Mouse (Mus musculus): ENCODE results near the gene Alyref.

The Alyref gene

DNA sequence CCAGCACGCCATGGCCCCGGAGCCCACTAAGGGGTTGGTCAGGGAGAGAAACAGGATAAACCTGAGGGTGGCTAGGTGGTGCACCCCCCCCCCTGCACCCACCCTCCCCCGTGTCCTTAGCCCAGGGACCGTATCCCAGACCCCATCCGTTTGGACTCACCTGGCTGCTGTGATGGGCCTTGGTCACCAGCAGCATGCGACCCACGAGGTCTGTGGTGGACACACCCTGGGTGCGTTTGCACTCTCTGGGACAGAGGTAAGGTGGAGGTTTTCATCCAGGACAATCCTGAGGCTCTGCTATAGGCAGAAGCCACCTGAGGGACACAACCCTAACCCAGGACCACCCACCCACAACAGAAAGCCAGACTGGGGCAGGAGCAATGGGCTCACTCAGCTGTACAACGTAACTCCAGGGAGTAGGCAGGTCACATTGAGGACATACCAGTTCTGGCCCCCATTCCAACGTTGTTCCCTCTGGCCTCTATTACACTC, 15.4 kb upstream of the Alyref start:
- peaks cover 89% of the 10 kb centered on the region for H3K4me1 ChIP-seq (replicated peaks; ENCODE audit: low read depth, low read length)
- TF ChIP-seq CTCF (conservative IDR thresholded peaks at IDR 0.05; ENCODE audit: low read length) (no peak), POU5F1 (IDR thresholded peaks at IDR 0.05; ENCODE audit: borderline replicate concordance, low read length) (no peak), NANOG (IDR thresholded peaks at IDR 0.05; ENCODE audit: borderline replicate concordance, low read length) (no peak)
- no peaks in the 10 kb centered on the region for H3K9me3 ChIP-seq (ENCODE audit: low read length)
- no peak overlapping the region for H3K4me3 ChIP-seq (replicated peaks; ENCODE audit: low read length)
- H3K36me3 ChIP-seq (ENCODE audit: insufficient read depth, low read length): peaks cover 73% of the 10 kb centered on the region
- H3K27me3 ChIP-seq (ENCODE audit: insufficient read depth, low read length): no peaks in the 10 kb centered on the region

GRCm38 (mm10) chr11:120612763-120613162, 14.6 kb upstream of the Alyref start:
- TF ChIP-seq CTCF (conservative IDR thresholded peaks at IDR 0.05; ENCODE audit: low read length) (peak; percentile 66), NANOG (IDR thresholded peaks at IDR 0.05; ENCODE audit: borderline replicate concordance, low read length) (no peak), POU5F1 (IDR thresholded peaks at IDR 0.05; ENCODE audit: borderline replicate concordance, low read length) (no peak)
- Histone ChIP-seq H3K4me1 (replicated peaks; ENCODE audit: low read depth, low read length) (peaks cover 90% of the 10 kb centered on the region), H3K9me3 (ENCODE audit: low read length) (no peaks in the 10 kb centered on the region)

GRCm38 (mm10) chr11:120610477-120611046, 12.4 kb upstream of the Alyref start:
- 0 out of 2 replicates have a peak, but pooled peaks cover 2% of the 10 kb centered on the region for H3K27me3 ChIP-seq (ENCODE audit: insufficient read depth, low read length)
- peaks cover 92% of the 10 kb centered on the region for H3K4me1 ChIP-seq (replicated peaks; ENCODE audit: low read depth, low read length)
- TF ChIP-seq POU5F1 (IDR thresholded peaks at IDR 0.05; ENCODE audit: borderline replicate concordance, low read length): no peak
- TF ChIP-seq NANOG (IDR thresholded peaks at IDR 0.05; ENCODE audit: borderline replicate concordance, low read length): no peak
- TF ChIP-seq CTCF (conservative IDR thresholded peaks at IDR 0.05; ENCODE audit: low read length): no peak
- H3K36me3 ChIP-seq (ENCODE audit: insufficient read depth, low read length): peaks cover 79% of the 10 kb centered on the region
- no peaks in the 10 kb centered on the region for H3K9me3 ChIP-seq (ENCODE audit: low read length)
- H3K4me3 ChIP-seq (replicated peaks; ENCODE audit: low read length): no peak overlapping the region

More at GRCm38 (mm10) chr11:120612763-120613162, 14.6 kb upstream of the Alyref start:
- Histone ChIP-seq H3K36me3 (ENCODE audit: insufficient read depth, low read length) (peaks cover 70% of the 10 kb centered on the region), H3K27me3 (ENCODE audit: insufficient read depth, low read length) (no peaks in the 10 kb centered on the region), H3K4me3 (replicated peaks; ENCODE audit: low read length) (no peak overlapping the region)

DNA sequence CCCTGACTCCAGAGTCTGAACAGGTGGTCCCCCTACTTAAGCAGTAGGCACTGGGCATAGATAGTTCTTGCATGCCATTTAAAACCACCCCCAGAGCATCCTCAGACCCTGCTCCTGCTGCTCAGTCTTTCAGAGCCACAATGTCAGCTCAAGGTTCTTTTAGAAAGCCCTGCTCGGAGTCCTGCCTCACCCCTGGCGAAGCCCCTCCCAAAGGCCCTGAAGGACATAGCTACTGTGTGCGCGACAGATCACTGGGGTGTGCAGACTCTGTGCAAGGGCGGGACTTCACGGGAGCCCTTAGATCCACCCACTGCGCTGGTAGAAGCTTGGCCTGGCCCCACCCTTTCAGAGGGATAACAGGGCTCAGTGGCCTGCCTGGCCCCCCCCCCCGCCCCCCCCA, 11.1 kb upstream of the Alyref start:
- Histone ChIP-seq H3K4me3 (replicated peaks; ENCODE audit: low read length) (peak overlapping the region; percentile 72), H3K27me3 (ENCODE audit: insufficient read depth, low read length) (0 out of 2 replicates have a peak, but pooled peaks cover 2% of the 10 kb centered on the region), H3K36me3 (ENCODE audit: insufficient read depth, low read length) (peaks cover 79% of the 10 kb centered on the region), H3K4me1 (replicated peaks; ENCODE audit: low read depth, low read length) (peaks cover 81% of the 10 kb centered on the region), H3K9me3 (ENCODE audit: low read length) (no peaks in the 10 kb centered on the region)
- TF ChIP-seq NANOG (IDR thresholded peaks at IDR 0.05; ENCODE audit: borderline replicate concordance, low read length) (no peak), CTCF (conservative IDR thresholded peaks at IDR 0.05; ENCODE audit: low read length) (no peak), POU5F1 (IDR thresholded peaks at IDR 0.05; ENCODE audit: borderline replicate concordance, low read length) (no peak)

DNA sequence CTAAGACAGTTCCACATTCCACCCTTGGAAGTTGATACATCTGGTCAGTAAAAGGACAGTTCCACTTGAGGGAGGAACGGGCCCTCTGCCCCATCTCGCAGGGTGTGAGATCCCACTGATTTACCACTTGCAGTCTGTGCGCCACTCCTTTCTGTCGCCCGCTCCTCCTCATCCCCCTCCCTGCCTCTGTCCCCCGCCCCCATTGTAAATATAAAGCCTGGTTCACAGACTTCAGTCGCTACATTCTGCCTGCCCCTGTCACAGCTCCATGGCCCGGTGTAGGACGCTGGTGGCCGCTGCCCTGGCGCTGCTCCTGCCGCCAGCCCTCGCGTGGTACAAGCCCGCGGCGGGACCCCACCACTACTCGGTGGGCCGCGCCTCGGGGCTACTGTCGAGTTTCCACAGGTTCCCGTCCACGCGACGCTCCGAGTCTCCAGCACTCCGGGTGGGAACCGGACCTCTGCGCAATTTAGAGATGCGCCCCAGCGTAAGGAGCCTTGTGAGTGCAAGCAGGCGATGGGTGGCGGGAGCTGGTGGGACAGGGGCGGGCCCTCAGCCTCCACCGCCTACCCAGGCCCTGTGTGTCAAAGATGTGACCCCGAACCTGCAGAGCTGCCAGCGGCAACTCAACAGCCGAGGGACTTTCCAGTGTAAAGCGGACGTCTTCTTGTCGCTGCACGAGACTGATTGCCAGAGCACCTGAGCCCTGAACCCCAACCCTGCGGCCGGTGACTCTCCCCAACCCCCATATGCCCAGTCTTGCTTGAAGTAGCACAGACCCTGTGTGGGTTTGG, 10.3 kb upstream of the Alyref start, which contains the start of gene Npb:
Gene Npb, plus strand, starts transcription at position 237 of the 794 bp plus-strand sequence.
- Histone ChIP-seq H3K4me1 (replicated peaks; ENCODE audit: low read depth, low read length) (peaks cover 73% of the 10 kb centered on the region), H3K9me3 (ENCODE audit: low read length) (no peaks in the 10 kb centered on the region), H3K27me3 (ENCODE audit: insufficient read depth, low read length) (0 out of 2 replicates have a peak, but pooled peaks cover 2% of the 10 kb centered on the region), H3K36me3 (ENCODE audit: insufficient read depth, low read length) (peaks cover 79% of the 10 kb centered on the region), H3K4me3 (replicated peaks; ENCODE audit: low read length) (peak within 1 kb of the TSS; percentile 72)
- TF ChIP-seq NANOG (IDR thresholded peaks at IDR 0.05; ENCODE audit: borderline replicate concordance, low read length) (no peak), CTCF (conservative IDR thresholded peaks at IDR 0.05; ENCODE audit: low read length) (no peak), POU5F1 (IDR thresholded peaks at IDR 0.05; ENCODE audit: borderline replicate concordance, low read length) (no peak)

- TF ChIP-seq NANOG (IDR thresholded peaks at IDR 0.05; ENCODE audit: borderline replicate concordance, low read length) (no peak), POU5F1 (IDR thresholded peaks at IDR 0.05; ENCODE audit: borderline replicate concordance, low read length) (no peak), CTCF (conservative IDR thresholded peaks at IDR 0.05; ENCODE audit: low read length) (no peak)
- Histone ChIP-seq H3K27me3 (ENCODE audit: insufficient read depth, low read length) (0 out of 2 replicates have a peak, but pooled peaks cover 2% of the 10 kb centered on the region), H3K4me3 (replicated peaks; ENCODE audit: low read length) (0 out of 2 replicates have a peak overlapping the region, but pooled peaks have one; percentile 13), H3K4me1 (replicated peaks; ENCODE audit: low read depth, low read length) (peaks cover 63% of the 10 kb centered on the region), H3K9me3 (ENCODE audit: low read length) (no peaks in the 10 kb centered on the region), H3K36me3 (ENCODE audit: insufficient read depth, low read length) (peaks cover 79% of the 10 kb centered on the region)
These were observed 8.6 kb upstream of the Alyref start for GRCm38 (mm10) chr11:120606764-120607163.

GRCm38 (mm10) chr11:120605667-120606066, 7.5 kb upstream of the Alyref start:
- no peak for TF ChIP-seq POU5F1 (IDR thresholded peaks at IDR 0.05; ENCODE audit: borderline replicate concordance, low read length)
- no peak for TF ChIP-seq NANOG (IDR thresholded peaks at IDR 0.05; ENCODE audit: borderline replicate concordance, low read length)
- no peak for TF ChIP-seq CTCF (conservative IDR thresholded peaks at IDR 0.05; ENCODE audit: low read length)
- Histone ChIP-seq H3K4me1 (replicated peaks; ENCODE audit: low read depth, low read length) (peaks cover 54% of the 10 kb centered on the region), H3K27me3 (ENCODE audit: insufficient read depth, low read length) (0 out of 2 replicates have a peak, but pooled peaks cover 2% of the 10 kb centered on the region)

DNA sequence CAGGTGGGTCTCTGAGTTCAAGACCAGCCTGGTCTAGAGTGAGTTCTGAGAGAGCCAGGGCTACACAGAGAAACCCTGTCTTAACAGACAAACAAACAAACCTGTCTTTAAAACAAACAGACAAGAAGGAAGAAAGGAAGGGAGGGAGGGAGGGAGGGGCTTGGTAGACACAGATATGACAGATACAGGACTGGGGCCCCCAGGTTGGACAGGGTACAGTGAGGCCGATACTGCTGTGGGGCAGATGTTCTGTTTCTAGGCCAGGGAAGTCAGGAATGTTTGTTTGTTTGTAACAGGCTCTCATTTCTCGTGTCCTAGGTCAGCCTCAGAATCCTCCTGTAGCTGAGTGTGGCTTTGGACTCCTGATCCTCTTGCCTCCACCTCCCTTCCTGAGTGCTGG, 5.4 kb upstream of the Alyref start:
- Histone ChIP-seq H3K36me3 (ENCODE audit: insufficient read depth, low read length) (peaks cover 81% of the 10 kb centered on the region), H3K27me3 (ENCODE audit: insufficient read depth, low read length) (0 out of 2 replicates have a peak, but pooled peaks cover 2% of the 10 kb centered on the region), H3K4me3 (replicated peaks; ENCODE audit: low read length) (no peak overlapping the region), H3K9me3 (ENCODE audit: low read length) (no peaks in the 10 kb centered on the region), H3K4me1 (replicated peaks; ENCODE audit: low read depth, low read length) (peaks cover 48% of the 10 kb centered on the region)
- TF ChIP-seq POU5F1 (IDR thresholded peaks at IDR 0.05; ENCODE audit: borderline replicate concordance, low read length): no peak
- TF ChIP-seq CTCF (conservative IDR thresholded peaks at IDR 0.05; ENCODE audit: low read length): no peak
- no peak for TF ChIP-seq NANOG (IDR thresholded peaks at IDR 0.05; ENCODE audit: borderline replicate concordance, low read length)

More at GRCm38 (mm10) chr11:120605667-120606066, 7.5 kb upstream of the Alyref start:
- Histone ChIP-seq H3K36me3 (ENCODE audit: insufficient read depth, low read length) (peaks cover 78% of the 10 kb centered on the region), H3K4me3 (replicated peaks; ENCODE audit: low read length) (no peak overlapping the region), H3K9me3 (ENCODE audit: low read length) (no peaks in the 10 kb centered on the region)
